Mouse (Mus musculus) heart, postnatal 0 days (tissue): ENCODE results near the gene Pdss2.

Experiments used
- CTCF ChIP-seq: IDR thresholded peaks from 2 replicates; pipeline ENCODE4 v1.5.1; 2016; ENCODE audit warnings: antibody characterized with exemption, control low read depth, low read depth
- EP300 ChIP-seq: IDR thresholded peaks from 2 replicates; pipeline ENCODE4 v1.6.1; 2016; ENCODE audit warnings: antibody characterized with exemption, low read depth

GRCm38 (mm10) chr10:43331931-43332701, 110.8 kb downstream of the Pdss2 start:
- TF ChIP-seq CTCF (no peak), EP300 (no peak)
